Mouse (Mus musculus) hindbrain, embryonic 16.5 days (tissue): ENCODE data around the gene Pknox2. TPM values are rescaled to one million over a fixed set of nuclear protein-coding genes. Genes with fewer than 3 reads are reported as not detected.

ENCODE experiments used
- ATAC-seq: fragments of 200-750 bp; cut with Nextera tagmentation; 2 replicates; pipeline ENCODE4 v1.8.0; 2017; ENCODE audit warnings: moderate TSS enrichment, moderate library complexity
- H3K27ac ChIP-seq: fragments of 300-500 bp; sonication (generic); 2 replicates; pipeline ENCODE4 v1.5.1; 2014; ENCODE audit warnings: low read depth, mild to moderate bottlenecking, control low read depth, low read length, moderate library complexity
- H3K27me3 ChIP-seq: fragments of 300-500 bp; sonication (generic); replicated peaks from 2 replicates; pipeline ENCODE4 v1.6.1; 2014; ENCODE audit warnings: low read length; ENCODE audit not compliant: control insufficient read depth, insufficient read depth
- H3K36me3 ChIP-seq: fragments of 300-500 bp; sonication (generic); 2 replicates; pipeline ENCODE4 v1.6.1; 2014; ENCODE audit warnings: mild to moderate bottlenecking, low read length, moderate library complexity, mixed read lengths; ENCODE audit not compliant: control insufficient read depth, insufficient read depth
- H3K4me1 ChIP-seq: fragments of 300-500 bp; sonication (generic); 2 replicates; pipeline ENCODE4 v1.6.1; 2014; ENCODE audit warnings: low read depth, low read length; ENCODE audit not compliant: control insufficient read depth, insufficient read depth
- H3K4me2 ChIP-seq: fragments of 300-500 bp; sonication (generic); 2 replicates; pipeline ENCODE4 v1.6.1; 2014; ENCODE audit warnings: mild to moderate bottlenecking, low read length, control low read depth, moderate library complexity
- H3K4me3 ChIP-seq: fragments of 300-500 bp; sonication (generic); 2 replicates; pipeline ENCODE4 v1.5.1; 2014; ENCODE audit warnings: mild to moderate bottlenecking, low read length, control low read depth, moderate library complexity
- H3K9ac ChIP-seq: fragments of 300-500 bp; sonication (generic); 2 replicates; pipeline ENCODE4 v1.6.1; 2014; ENCODE audit warnings: low read depth, mild to moderate bottlenecking, control low read depth, low read length, moderate library complexity
- H3K9me3 ChIP-seq: fragments of 300-500 bp; sonication (generic); 2 replicates; pipeline ENCODE4 v1.6.1; 2014; ENCODE audit warnings: mild to moderate bottlenecking, low read length, moderate library complexity; ENCODE audit not compliant: control insufficient read depth
- WGBS: fragments of 180-500 bp; shearing (Covaris S2); extraction: QIAGEN DNeasy Blood & Tissue Kit; methylation state at CpG from one replicate; pipeline ENCODE4 v1.1.7; 2014; 5-methylcytosine and 5-hydroxymethylcytosine counted together
- polyA plus RNA-seq: library from polyadenylated mRNA; unstranded; fragments of >200 nt; fragmentation: Nextera tagmentation; extraction: Ambion mirVana; gene quantifications from 2 replicates; pipeline ENCODE4 v1.2.1, GENCODE M21; 2015

Gene Pknox2
- polyA plus RNA-seq, 1 experiment from 2014 or later = 32.2 TPM

DNA sequence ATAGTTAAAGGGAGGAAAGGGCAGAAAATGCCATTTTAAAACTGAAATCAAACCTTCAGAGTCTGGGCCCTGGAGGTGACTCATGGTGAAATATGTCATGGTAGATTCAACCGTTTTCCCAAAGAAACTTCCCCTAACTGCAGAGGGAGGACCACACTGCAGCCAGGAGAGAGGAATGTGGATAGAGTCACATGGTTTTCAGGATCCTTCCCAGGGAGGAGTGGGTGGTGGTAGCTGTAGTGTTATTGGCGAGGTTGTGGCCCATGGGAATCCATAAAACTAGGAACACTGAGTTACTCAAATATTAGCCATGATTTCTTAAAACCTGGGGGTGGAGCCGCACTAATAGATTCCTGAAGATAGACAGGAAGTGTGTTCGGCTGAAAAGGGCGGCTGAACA is 99.7 kb downstream of the Pknox2 start:
- no peak overlapping the region for H3K4me2 ChIP-seq
- no peaks in the 10 kb centered on the region for H3K36me3 ChIP-seq
- H3K9ac ChIP-seq = no peak overlapping the region
- peaks cover 2% of the 10 kb centered on the region; the same call in 1 of the 2 replicates for H3K4me1 ChIP-seq
- no peak for ATAC-seq
- H3K9me3 ChIP-seq = no peaks in the 10 kb centered on the region
- 84% methylated on average over 5 of the region's 5 CpGs for WGBS
- no peak overlapping the region for H3K4me3 ChIP-seq
- H3K27ac ChIP-seq = no peak overlapping the region
- H3K27me3 ChIP-seq = no peaks in the 10 kb centered on the region

- ATAC-seq = no peak
- H3K4me3 ChIP-seq = no peak overlapping the region
- no peaks in the 10 kb centered on the region for H3K9me3 ChIP-seq
- H3K4me2 ChIP-seq = no peak overlapping the region
- H3K9ac ChIP-seq = no peak overlapping the region
- no peaks in the 10 kb centered on the region for H3K27me3 ChIP-seq
- no peak overlapping the region for H3K27ac ChIP-seq
- no peaks in the 10 kb centered on the region for H3K36me3 ChIP-seq
- 86% methylated on average over 1 of the region's 1 CpGs for WGBS
- peaks cover 2% of the 10 kb centered on the region; the same call in 1 of the 2 replicates for H3K4me1 ChIP-seq
Observed at GRCm38 (mm10) chr9:37045875-37046274, 101.3 kb downstream of the Pknox2 start.

- no peak for ATAC-seq
- Histone ChIP-seq H3K4me1 (peaks cover 5% of the 10 kb centered on the region), H3K27ac (no peak overlapping the region), H3K9ac (no peak overlapping the region), H3K36me3 (no peaks in the 10 kb centered on the region), H3K27me3 (no peaks in the 10 kb centered on the region), H3K4me2 (no peak overlapping the region), H3K9me3 (no peaks in the 10 kb centered on the region), H3K4me3 (no peak overlapping the region)
- WGBS = 88% methylated on average over 1 of the region's 1 CpGs
Observed at GRCm38 (mm10) chr9:37044165-37044564, 103.0 kb downstream of the Pknox2 start.

DNA sequence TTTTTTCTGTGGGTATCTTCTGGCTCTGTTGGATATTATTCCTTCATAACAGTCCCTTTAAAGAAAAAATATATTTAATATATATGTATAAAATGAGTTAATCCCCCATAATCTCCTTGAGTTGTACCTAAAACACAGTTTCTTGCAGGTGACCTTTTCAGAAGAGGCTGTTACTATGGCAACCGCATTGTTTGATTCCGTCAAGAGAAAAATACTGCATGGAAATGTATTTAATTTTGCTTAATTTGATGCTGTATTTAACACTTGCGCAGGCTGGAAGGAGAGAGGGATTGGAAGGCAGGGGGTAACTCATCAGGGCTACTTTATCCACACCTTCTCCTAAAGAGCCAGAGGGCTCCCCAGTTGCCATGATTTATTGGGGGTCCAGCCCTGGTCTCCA is 108.3 kb downstream of the Pknox2 start:
- no peaks in the 10 kb centered on the region for H3K9me3 ChIP-seq
- no peak overlapping the region for H3K4me2 ChIP-seq
- WGBS = 58% methylated on average over 3 of the region's 3 CpGs
- no peak for ATAC-seq
- peaks cover 10% of the 10 kb centered on the region for H3K4me1 ChIP-seq
- H3K9ac ChIP-seq = no peak overlapping the region
- no peak overlapping the region for H3K4me3 ChIP-seq
- H3K27ac ChIP-seq = peak overlapping the region; percentile 48
- H3K27me3 ChIP-seq = no peaks in the 10 kb centered on the region
- H3K36me3 ChIP-seq = no peaks in the 10 kb centered on the region

- no peak for ATAC-seq
- peaks cover 10% of the 10 kb centered on the region for H3K4me1 ChIP-seq
- H3K27ac ChIP-seq = 0 out of 2 replicates have a peak overlapping the region, but pooled peaks have one; percentile 23
- no peaks in the 10 kb centered on the region for H3K36me3 ChIP-seq
- no peaks in the 10 kb centered on the region for H3K9me3 ChIP-seq
- H3K9ac ChIP-seq = no peak overlapping the region
- H3K27me3 ChIP-seq = no peaks in the 10 kb centered on the region
- 48% methylated on average over 7 of the region's 7 CpGs for WGBS
- no peak overlapping the region for H3K4me3 ChIP-seq
- no peak overlapping the region for H3K4me2 ChIP-seq
Observed at GRCm38 (mm10) chr9:37038445-37038844, 108.8 kb downstream of the Pknox2 start.

- no peak for ATAC-seq
- H3K27ac ChIP-seq = no peak overlapping the region
- peaks cover 8% of the 10 kb centered on the region for H3K4me1 ChIP-seq
- no peak overlapping the region for H3K9ac ChIP-seq
- H3K4me3 ChIP-seq = no peak overlapping the region
- H3K9me3 ChIP-seq = no peaks in the 10 kb centered on the region
- WGBS = 78% methylated on average over 12 of the region's 12 CpGs
- H3K36me3 ChIP-seq = no peaks in the 10 kb centered on the region
- H3K27me3 ChIP-seq = no peaks in the 10 kb centered on the region
- H3K4me2 ChIP-seq = no peak overlapping the region
Observed at GRCm38 (mm10) chr9:37037405-37037804, 109.8 kb downstream of the Pknox2 start.

GRCm38 (mm10) chr9:37035248-37035647 is 112.0 kb downstream of the Pknox2 start:
- ATAC-seq = no peak
- Histone ChIP-seq H3K27me3 (no peaks in the 10 kb centered on the region), H3K27ac (no peak overlapping the region), H3K36me3 (no peaks in the 10 kb centered on the region), H3K9me3 (no peaks in the 10 kb centered on the region), H3K4me3 (no peak overlapping the region), H3K4me2 (no peak overlapping the region), H3K4me1 (peaks cover 16% of the 10 kb centered on the region), H3K9ac (no peak overlapping the region)
- WGBS = 99% methylated on average over 3 of the region's 3 CpGs

DNA sequence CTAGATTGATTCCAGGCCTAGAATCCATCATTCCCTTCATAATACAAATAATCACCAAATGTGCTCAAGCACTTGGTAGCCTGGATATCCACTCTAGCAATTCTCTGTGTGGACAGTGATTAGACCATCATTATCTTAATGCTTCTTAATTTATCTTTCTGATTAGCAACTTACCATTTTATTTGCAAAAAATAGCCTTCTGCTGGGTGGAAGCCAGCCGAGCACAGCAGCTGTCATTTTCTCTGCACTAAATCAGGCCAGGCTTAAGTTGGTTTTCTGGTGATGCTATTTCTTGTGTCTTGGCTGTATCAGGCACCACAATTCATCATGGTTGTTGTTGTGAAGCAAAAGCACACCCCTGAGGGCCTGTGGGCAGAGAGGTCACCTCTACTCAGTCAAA is 112.9 kb downstream of the Pknox2 start:
- Histone ChIP-seq H3K27ac (no peak overlapping the region), H3K9me3 (no peaks in the 10 kb centered on the region), H3K4me3 (no peak overlapping the region), H3K4me1 (peaks cover 17% of the 10 kb centered on the region), H3K27me3 (no peaks in the 10 kb centered on the region), H3K36me3 (no peaks in the 10 kb centered on the region), H3K4me2 (no peak overlapping the region), H3K9ac (no peak overlapping the region)
- 47% methylated on average over 1 of the region's 1 CpGs for WGBS
- no peak for ATAC-seq

GRCm38 (mm10) chr9:37030347-37031213 is 116.6 kb downstream of the Pknox2 start:
- Histone ChIP-seq H3K4me2 (no peak overlapping the region), H3K9ac (0 out of 2 replicates have a peak overlapping the region, but pooled peaks have one; percentile 30), H3K9me3 (no peaks in the 10 kb centered on the region), H3K4me1 (peaks cover 16% of the 10 kb centered on the region), H3K4me3 (no peak overlapping the region), H3K27ac (peak overlapping the region; percentile 33), H3K27me3 (no peaks in the 10 kb centered on the region), H3K36me3 (no peaks in the 10 kb centered on the region)
- WGBS = 39% methylated on average over 9 of the region's 9 CpGs
- peak; percentile 22; the same call in 1 of the 2 replicates for ATAC-seq
